Mouse (Mus musculus) liver, postnatal 0 days (tissue): Measurements from ENCODE around the gene Relt.

Source experiments
- CTCF ChIP-seq: sonication (generic); IDR thresholded peaks from 2 replicates; pipeline ENCODE4 v1.5.1; 2016; ENCODE audit warnings: antibody characterized with exemption, low read depth
- EP300 ChIP-seq: IDR thresholded peaks from 2 replicates; pipeline ENCODE4 v1.6.1; 2016; ENCODE audit warnings: antibody characterized with exemption, low read depth, mild to moderate bottlenecking

DNA sequence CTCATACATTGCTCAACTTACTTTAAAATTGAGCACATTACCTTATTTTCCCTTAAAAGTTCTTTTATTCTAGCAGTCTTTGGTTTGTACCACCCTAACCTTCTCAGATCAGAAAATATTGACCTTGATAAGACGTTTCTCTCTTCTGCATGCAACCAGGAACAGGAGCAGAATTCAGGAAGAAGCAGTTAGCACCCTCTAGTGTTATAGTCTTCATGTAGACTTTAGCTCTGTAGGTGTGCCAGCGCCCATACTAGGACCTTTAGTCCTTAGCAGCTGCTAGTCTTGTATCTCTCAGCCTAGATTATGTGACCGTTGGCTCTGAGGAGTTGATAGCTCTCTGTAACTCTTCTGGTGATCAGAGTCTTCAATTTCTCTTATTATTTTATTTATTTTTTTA, 64.4 kb downstream of the Relt start:
- TF ChIP-seq CTCF = peak; percentile 74
- TF ChIP-seq EP300 = no peak
